Mouse (Mus musculus): ENCODE measurements around the gene Pip4p1.

DNA sequence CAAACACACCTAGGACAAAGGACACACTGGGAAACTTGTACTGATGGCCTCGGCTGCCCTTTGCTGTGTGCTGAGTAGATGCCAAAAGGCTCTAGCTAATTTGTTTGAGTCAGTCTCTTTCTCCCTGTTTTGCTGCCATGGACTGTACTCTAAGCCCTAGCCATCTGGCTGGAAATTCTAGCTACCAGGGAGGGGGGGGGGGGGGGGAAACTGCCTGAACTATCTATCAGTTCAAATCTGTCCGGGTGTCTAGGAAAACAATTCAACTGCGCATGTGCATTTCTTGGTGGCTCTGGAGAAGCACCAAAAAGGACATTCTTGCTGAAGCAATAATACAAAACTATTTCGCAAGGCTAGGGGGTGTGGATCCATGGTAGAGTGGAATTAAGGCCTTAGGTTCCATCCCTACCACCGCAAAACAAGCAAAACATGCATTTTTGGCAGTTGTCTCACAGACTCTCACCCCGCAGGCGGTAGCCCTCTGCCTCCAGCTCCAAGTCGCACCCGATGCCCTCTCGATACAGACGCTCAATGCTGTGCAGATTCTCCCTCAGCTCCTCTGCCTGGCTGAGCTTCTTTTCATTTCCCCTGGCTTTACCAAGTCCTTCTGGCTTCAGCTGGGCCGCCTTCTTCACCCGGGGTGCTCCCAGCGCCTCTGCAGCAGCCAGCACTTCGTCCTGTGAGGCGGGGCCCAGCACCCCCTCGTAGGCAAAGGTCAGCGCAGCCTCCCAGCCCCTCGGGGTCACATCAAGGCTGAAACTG is 34.5 kb downstream of the Pip4p1 start:
- TF ChIP-seq CTCF (IDR thresholded peaks at IDR 0.05; ENCODE audit: low read depth, low read length), result no peak
- TF ChIP-seq POLR2A (IDR thresholded peaks at IDR 0.05; ENCODE audit: extremely low read depth, insufficient read depth, low read length), result no peak

Data from liver, adult 2 months (tissue).